Mouse (Mus musculus) liver, embryonic 14.5 days (tissue): ENCODE results near the gene Abcb5. TPM values are rescaled to one million over a fixed set of nuclear protein-coding genes. Genes with fewer than 3 reads are reported as not detected.

Experiments
- ATAC-seq: fragments of 200-750 bp; cut with Nextera tagmentation; 2 replicates; pipeline ENCODE4 v1.8.0; 2017; ENCODE audit warnings: moderate number of reproducible peaks, mild to moderate bottlenecking, moderate library complexity; ENCODE audit not compliant: insufficient read depth
- DNase-seq, 3 experiments: peaks; one replicate each; pipeline ENCODE4 v3.0.0-alpha.2; 2012 to 2013; ENCODE audit warnings: low read depth in 3 of 3, low spot score in 3 of 3
- H3K27ac ChIP-seq: fragments of 300-500 bp; sonication (generic); 2 replicates; pipeline ENCODE4 v1.5.1; 2014; ENCODE audit warnings: moderate library complexity, mild to moderate bottlenecking, control low read depth, inconsistent platforms
- H3K27me3 ChIP-seq: fragments of 300-500 bp; sonication (generic); 2 replicates; pipeline ENCODE4 v1.6.1; 2014; ENCODE audit warnings: mild to moderate bottlenecking, low read length, moderate library complexity; ENCODE audit not compliant: control insufficient read depth, insufficient read depth
- H3K36me3 ChIP-seq: fragments of 300-500 bp; sonication (generic); replicated peaks from 2 replicates; pipeline ENCODE4 v1.6.1; 2014; ENCODE audit warnings: low read depth; ENCODE audit not compliant: control insufficient read depth, insufficient read depth
- H3K4me1 ChIP-seq, 2 experiments: fragments of 200-500 bp in 1 of 2; fragments of 300-500 bp in 1 of 2; sonication (generic) in 1 of 2; replicated peaks; 2 replicates each; pipeline ENCODE4 v1.6.1; 2012 to 2014; ENCODE audit warnings: antibody characterized with exemption in 1 of 2, inconsistent platforms in 1 of 2, low read length in 1 of 2; ENCODE audit not compliant: control insufficient read depth in 2 of 2, insufficient read depth in 2 of 2
- H3K4me2 ChIP-seq: fragments of 300-500 bp; sonication (generic); 2 replicates; pipeline ENCODE4 v1.6.1; 2014; ENCODE audit warnings: low read depth, mild to moderate bottlenecking, control low read depth, moderate library complexity
- H3K4me3 ChIP-seq, 2 experiments: fragments of 200-500 bp in 1 of 2; fragments of 300-500 bp in 1 of 2; sonication (generic) in 1 of 2; 2 replicates each; pipeline ENCODE4 v1.5.1; 2012 to 2014; ENCODE audit warnings: low read depth in 2 of 2, low read length in 2 of 2, mild to moderate bottlenecking in 2 of 2, control low read depth in 1 of 2, inconsistent platforms in 1 of 2, moderate library complexity in 1 of 2; ENCODE audit not compliant: insufficient read depth in 1 of 2
- H3K9ac ChIP-seq: fragments of 300-500 bp; sonication (generic); replicated peaks from 2 replicates; pipeline ENCODE4 v1.6.1; 2014; ENCODE audit warnings: mild to moderate bottlenecking, control low read depth, moderate library complexity
- H3K9me3 ChIP-seq: fragments of 300-500 bp; sonication (generic); 2 replicates; pipeline ENCODE4 v1.6.1; 2016; ENCODE audit warnings: low read length, mixed read lengths; ENCODE audit not compliant: control insufficient read depth
- CTCF ChIP-seq: IDR thresholded peaks from 2 replicates; pipeline ENCODE4 v1.5.1; 2016; ENCODE audit warnings: antibody characterized with exemption, low read depth, control low read depth
- EP300 ChIP-seq: IDR thresholded peaks from 2 replicates; pipeline ENCODE4 v1.6.1; 2016; ENCODE audit warnings: antibody characterized with exemption, low read depth
- WGBS: fragments of 180-500 bp; shearing (Covaris S2); extraction: QIAGEN DNeasy Blood & Tissue Kit; methylation state at CpG from one replicate; pipeline ENCODE4 v1.1.7; 2014; ENCODE audit not compliant: insufficient replicate concordance; 5-methylcytosine and 5-hydroxymethylcytosine counted together
- polyA plus RNA-seq, 2 experiments: library from polyadenylated mRNA; depleted of rRNA in 1 of 2; stranded (reverse) in 1 of 2; unstranded in 1 of 2; fragments of >200 nt; fragmentation: Nextera tagmentation in 1 of 2; extraction: Ambion mirVana in 1 of 2; gene quantifications; 2 replicates each; pipeline versions ENCODE4 v1.2.1 to v1.2.3; 2012 to 2014

Gene Abcb5
- polyA plus RNA-seq, 2 experiments: not detected

DNA sequence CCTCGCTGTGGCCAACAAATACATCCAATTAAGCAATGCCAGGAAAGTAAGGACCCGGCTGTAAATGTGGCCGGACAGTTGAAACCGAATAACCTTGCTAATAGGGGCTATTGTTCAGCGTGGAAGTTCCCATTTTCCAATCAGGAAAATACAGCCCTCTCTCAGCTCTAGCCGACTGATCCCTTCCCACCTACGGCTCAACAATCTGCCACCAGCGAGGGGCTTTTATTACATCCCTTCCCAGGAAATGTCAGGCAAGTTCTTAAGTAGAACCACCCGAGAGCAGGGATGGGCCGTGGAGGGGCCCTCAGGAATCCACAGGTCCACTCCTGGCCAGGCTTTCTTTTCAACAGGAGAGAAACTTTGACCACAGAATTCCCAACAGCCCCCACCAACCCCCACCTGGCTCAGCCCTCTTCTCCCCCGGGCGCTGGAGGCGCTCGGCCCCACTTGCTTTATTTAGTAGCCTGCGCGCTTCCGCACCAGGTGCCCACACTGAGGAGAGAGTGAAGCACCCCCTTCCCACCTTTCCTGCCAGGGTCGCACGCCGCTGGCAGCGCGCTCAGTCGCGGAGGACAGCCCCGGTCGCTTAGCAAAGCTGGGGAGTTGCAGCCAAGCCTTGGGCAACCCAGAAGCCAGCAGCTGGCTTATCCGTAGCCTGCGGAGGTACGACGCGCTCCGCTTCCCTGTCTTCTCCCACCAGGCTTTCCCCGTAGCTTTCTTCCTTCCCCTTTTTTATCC, 123.4 kb downstream of the Abcb5 start:
- Histone ChIP-seq H3K4me1 (no peaks in the 10 kb centered on the region), H3K4me3 (no peak overlapping the region), H3K4me2 (no peak overlapping the region), H3K36me3 (no peaks in the 10 kb centered on the region), H3K9me3 (no peaks in the 10 kb centered on the region), H3K27ac (no peak overlapping the region), H3K9ac (no peak overlapping the region), H3K27me3 (peaks cover 95% of the 10 kb centered on the region)
- TF ChIP-seq EP300 (no peak), CTCF (no peak)
- no peak for ATAC-seq
- 2% methylated on average over 32 of the region's 33 CpGs for WGBS
- no peak for DNase-seq

DNA sequence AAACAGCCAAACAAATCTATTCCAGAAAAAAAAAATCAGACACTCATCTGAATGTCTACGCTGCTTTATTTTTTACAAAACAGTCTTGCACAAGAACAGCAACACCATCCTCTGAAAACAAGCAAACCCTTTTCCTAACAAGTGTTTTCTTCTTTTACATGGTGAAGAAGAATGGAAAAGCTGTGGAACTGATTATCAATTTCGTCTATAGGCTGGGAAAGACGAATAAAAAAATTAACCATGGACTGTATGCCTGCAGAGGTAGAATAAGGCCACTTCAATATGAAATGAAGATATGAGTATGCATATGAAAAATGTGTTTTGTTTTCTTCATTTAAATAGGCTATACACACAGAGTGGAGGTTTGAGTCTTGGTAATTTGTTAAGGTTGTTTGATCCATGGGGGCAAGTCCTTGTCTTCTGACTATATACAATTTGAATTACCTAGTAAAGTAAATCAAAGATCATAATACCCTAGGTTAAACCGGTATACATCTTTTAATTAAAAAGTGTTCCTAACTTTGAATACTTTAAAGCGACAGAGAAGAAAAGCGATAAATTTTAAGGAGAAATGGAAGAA, 124.2 kb downstream of the Abcb5 start:
- H3K9ac ChIP-seq: no peak overlapping the region
- no peak overlapping the region for H3K4me3 ChIP-seq
- TF ChIP-seq CTCF (no peak), EP300 (no peak)
- peaks cover 93% of the 10 kb centered on the region for H3K27me3 ChIP-seq
- ATAC-seq (no peak), DNase-seq (no peak)
- H3K9me3 ChIP-seq: no peaks in the 10 kb centered on the region
- 5% methylated on average over 6 of the region's 6 CpGs for WGBS
- H3K4me2 ChIP-seq: no peak overlapping the region
- no peaks in the 10 kb centered on the region for H3K4me1 ChIP-seq
- H3K36me3 ChIP-seq: no peaks in the 10 kb centered on the region
- H3K27ac ChIP-seq: no peak overlapping the region

DNA sequence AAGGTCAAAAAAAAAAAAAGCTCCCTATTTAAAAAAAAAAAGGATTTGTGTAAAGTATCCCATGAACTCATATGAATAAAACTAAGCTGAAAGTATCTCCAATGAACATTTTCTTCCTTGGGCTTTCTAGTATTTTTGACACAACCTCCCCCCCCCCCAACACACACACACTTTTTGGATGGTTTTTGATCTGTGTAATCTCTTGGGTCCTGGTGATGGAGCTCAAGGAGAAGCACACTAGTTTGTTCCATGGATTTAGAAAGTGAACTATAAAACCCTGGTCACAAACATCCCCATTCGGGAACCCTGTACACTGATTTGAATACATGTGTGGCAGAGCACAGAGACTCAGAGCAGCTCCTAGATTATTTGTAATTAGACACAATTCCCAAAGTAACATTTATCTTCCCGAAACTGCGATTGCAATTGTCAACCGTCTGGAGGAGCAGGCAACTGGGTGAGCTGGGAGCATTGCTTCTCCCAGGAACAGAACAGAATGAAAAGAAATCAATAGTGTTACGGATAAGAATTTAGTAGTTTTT, 124.8 kb downstream of the Abcb5 start:
- DNase-seq: no peak
- no peak for ATAC-seq
- H3K9me3 ChIP-seq: no peaks in the 10 kb centered on the region
- H3K4me2 ChIP-seq: no peak overlapping the region
- TF ChIP-seq CTCF: no peak
- no peak for TF ChIP-seq EP300
- H3K9ac ChIP-seq: no peak overlapping the region
- H3K4me3 ChIP-seq: no peak overlapping the region
- no peaks in the 10 kb centered on the region for H3K4me1 ChIP-seq
- 5% methylated on average over 5 of the region's 5 CpGs for WGBS
- no peaks in the 10 kb centered on the region for H3K36me3 ChIP-seq
- peaks cover 93% of the 10 kb centered on the region for H3K27me3 ChIP-seq
- H3K27ac ChIP-seq: no peak overlapping the region

GRCm38 (mm10) chr12:118840861-118841260, 125.4 kb downstream of the Abcb5 start:
- H3K9me3 ChIP-seq: no peaks in the 10 kb centered on the region
- DNase-seq: no peak
- no peaks in the 10 kb centered on the region for H3K36me3 ChIP-seq
- no peak for ATAC-seq
- H3K9ac ChIP-seq: no peak overlapping the region
- no peak for TF ChIP-seq CTCF
- no peak for TF ChIP-seq EP300
- no peak overlapping the region for H3K27ac ChIP-seq
- H3K4me1 ChIP-seq: no peaks in the 10 kb centered on the region
- WGBS: 2% methylated on average over 12 of the region's 12 CpGs
- no peak overlapping the region for H3K4me2 ChIP-seq
- no peak overlapping the region for H3K4me3 ChIP-seq
- peaks cover 93% of the 10 kb centered on the region for H3K27me3 ChIP-seq

- TF ChIP-seq CTCF: no peak
- TF ChIP-seq EP300: no peak
- H3K4me1 ChIP-seq: no peaks in the 10 kb centered on the region
- H3K36me3 ChIP-seq: no peaks in the 10 kb centered on the region
- peaks cover 89% of the 10 kb centered on the region for H3K27me3 ChIP-seq
- H3K9me3 ChIP-seq: no peaks in the 10 kb centered on the region
- H3K4me3 ChIP-seq: no peak overlapping the region
- WGBS: 2% methylated on average over 15 of the region's 15 CpGs
- no peak overlapping the region for H3K9ac ChIP-seq
- no peak overlapping the region for H3K4me2 ChIP-seq
- ATAC-seq (no peak), DNase-seq (no peak)
- no peak overlapping the region for H3K27ac ChIP-seq
Measured at GRCm38 (mm10) chr12:118840301-118840700, 125.9 kb downstream of the Abcb5 start.
